Mouse (Mus musculus): ENCODE results near the gene Smtn. TPM values are rescaled to one million over a fixed set of nuclear protein-coding genes. Genes with fewer than 3 reads are reported as not detected.

Smtn gene
- polyA plus RNA-seq, 1 experiment from 2014 or later: 103 TPM

DNA sequence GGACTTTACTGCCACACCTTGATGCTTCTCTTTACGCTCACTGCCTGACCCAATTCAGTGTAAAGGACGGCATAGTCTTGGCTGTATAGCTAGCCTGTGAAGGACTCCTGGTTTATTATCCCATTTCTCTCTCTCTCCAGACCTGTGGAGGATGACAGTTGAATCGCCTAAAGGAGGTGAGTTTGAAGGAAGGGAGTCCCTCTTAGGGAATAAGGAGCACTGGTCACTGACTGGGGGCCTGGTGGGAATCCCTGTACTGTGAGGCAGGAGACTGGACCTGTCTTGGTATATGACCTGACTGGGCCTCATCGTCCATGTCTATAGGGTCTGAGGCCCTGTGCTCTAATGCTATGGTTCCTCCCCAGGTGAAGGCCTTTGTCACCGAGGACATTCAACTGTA, 24.3 kb downstream of the Smtn start:
- 79% methylated on average over 5 of the region's 5 CpGs for WGBS
- DNase-seq (ENCODE audit: low spot score): no peak
- peak overlapping the region; percentile 54; the same call in 1 of the 2 replicates for H3K4me3 ChIP-seq (ENCODE audit: low read depth, low read length)
- H3K27me3 ChIP-seq (ENCODE audit: control insufficient read depth, insufficient read depth, low read length): no peaks in the 10 kb centered on the region
- H3K4me1 ChIP-seq (replicated peaks; ENCODE audit: control insufficient read depth, insufficient read depth): peaks cover 9% of the 10 kb centered on the region
- H3K36me3 ChIP-seq (ENCODE audit: control insufficient read depth, insufficient read depth, low read length): peaks cover 8% of the 10 kb centered on the region; the same call in 1 of the 2 replicates
- H3K9ac ChIP-seq (ENCODE audit: low read length): peak overlapping the region; percentile 9; the same call in 1 of the 2 replicates
- no peak for TF ChIP-seq EP300 (optimal IDR thresholded peaks at IDR 0.05)
- TF ChIP-seq CTCF (IDR thresholded peaks at IDR 0.05; ENCODE audit: low read depth): no peak
- H3K27ac ChIP-seq (replicated peaks): peak overlapping the region; percentile 26; the same call in 1 of the 2 replicates
- peak overlapping the region; percentile 61 for H3K4me2 ChIP-seq (replicated peaks; ENCODE audit: low read depth)
- no peak for ATAC-seq (ENCODE audit: low FRiP score, low TSS enrichment)
- no peaks in the 10 kb centered on the region for H3K9me3 ChIP-seq (ENCODE audit: control insufficient read depth, low read length)

- Histone ChIP-seq H3K4me1 (replicated peaks; ENCODE audit: control insufficient read depth, insufficient read depth) (peaks cover 9% of the 10 kb centered on the region), H3K9me3 (ENCODE audit: control insufficient read depth, low read length) (no peaks in the 10 kb centered on the region), H3K4me2 (replicated peaks; ENCODE audit: low read depth) (peak overlapping the region; percentile 61), H3K36me3 (ENCODE audit: control insufficient read depth, insufficient read depth, low read length) (peaks cover 8% of the 10 kb centered on the region; the same call in 1 of the 2 replicates), H3K9ac (ENCODE audit: low read length) (peak overlapping the region; percentile 74), H3K27ac (replicated peaks) (peak overlapping the region; percentile 26; the same call in 1 of the 2 replicates), H3K27me3 (ENCODE audit: control insufficient read depth, insufficient read depth, low read length) (no peaks in the 10 kb centered on the region), H3K4me3 (ENCODE audit: low read depth, low read length) (peak overlapping the region; percentile 54)
- WGBS: 72% methylated on average over 4 of the region's 4 CpGs
- DNase-seq (ENCODE audit: low spot score): no peak
- ATAC-seq (ENCODE audit: low FRiP score, low TSS enrichment): no peak
- TF ChIP-seq CTCF (IDR thresholded peaks at IDR 0.05; ENCODE audit: low read depth) (no peak), EP300 (optimal IDR thresholded peaks at IDR 0.05) (no peak)
Observed at GRCm38 (mm10) chr11:3515637-3516036, 24.8 kb downstream of the Smtn start.

DNA sequence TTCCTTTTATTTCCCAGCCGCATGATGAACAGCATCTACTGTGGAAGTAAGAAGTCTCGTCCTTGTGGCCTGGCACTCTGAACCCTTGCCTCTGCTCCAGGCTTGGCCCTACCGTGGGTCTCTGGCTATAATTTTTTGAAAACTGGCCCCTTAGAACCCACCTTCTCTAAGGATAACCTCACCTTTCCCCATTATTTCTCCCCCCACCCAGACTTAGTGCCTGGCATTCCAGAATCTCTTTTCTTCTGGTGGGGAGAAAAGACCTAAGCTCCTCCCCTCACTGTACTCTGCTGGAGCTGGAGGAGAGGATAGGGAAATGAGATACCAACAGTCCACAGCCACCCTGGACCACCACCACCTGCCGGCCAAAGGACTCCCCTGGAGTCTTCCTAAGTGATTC, 25.2 kb downstream of the Smtn start:
- ATAC-seq (ENCODE audit: low FRiP score, low TSS enrichment) (peak; percentile 0; the same call in 1 of the 2 replicates), DNase-seq (ENCODE audit: low spot score) (no peak)
- Histone ChIP-seq H3K9me3 (ENCODE audit: control insufficient read depth, low read length) (no peaks in the 10 kb centered on the region), H3K4me3 (ENCODE audit: low read depth, low read length) (peak overlapping the region; percentile 54), H3K36me3 (ENCODE audit: control insufficient read depth, insufficient read depth, low read length) (peaks cover 4% of the 10 kb centered on the region; the same call in 1 of the 2 replicates), H3K27ac (replicated peaks) (peak overlapping the region; percentile 78), H3K9ac (ENCODE audit: low read length) (peak overlapping the region; percentile 74), H3K4me1 (replicated peaks; ENCODE audit: control insufficient read depth, insufficient read depth) (peaks cover 9% of the 10 kb centered on the region), H3K27me3 (ENCODE audit: control insufficient read depth, insufficient read depth, low read length) (no peaks in the 10 kb centered on the region), H3K4me2 (replicated peaks; ENCODE audit: low read depth) (peak overlapping the region; percentile 61)
- TF ChIP-seq CTCF (IDR thresholded peaks at IDR 0.05; ENCODE audit: low read depth) (0 out of 2 replicates have a peak, but pooled peaks have one; percentile 18), EP300 (optimal IDR thresholded peaks at IDR 0.05) (no peak)
- 21% methylated on average over 4 of the region's 4 CpGs for WGBS

GRCm38 (mm10) chr11:3514529-3515054, 25.8 kb downstream of the Smtn start, which contains the start of gene Selenom:
TSS of gene Selenom (plus strand) at chr11:3514684.
- Histone ChIP-seq H3K4me1 (replicated peaks; ENCODE audit: control insufficient read depth, insufficient read depth) (peaks cover 9% of the 10 kb centered on the region), H3K27ac (replicated peaks) (peak within 1 kb of the TSS; percentile 78), H3K36me3 (ENCODE audit: control insufficient read depth, insufficient read depth, low read length) (0 out of 2 replicates have a peak, but pooled peaks cover under 1% of the 10 kb centered on the region), H3K9me3 (ENCODE audit: control insufficient read depth, low read length) (no peaks in the 10 kb centered on the region), H3K27me3 (ENCODE audit: control insufficient read depth, insufficient read depth, low read length) (no peaks in the 10 kb centered on the region), H3K4me2 (replicated peaks; ENCODE audit: low read depth) (peak within 1 kb of the TSS; percentile 61), H3K9ac (ENCODE audit: low read length) (peak within 1 kb of the TSS; percentile 74), H3K4me3 (ENCODE audit: low read depth, low read length) (peak within 1 kb of the TSS; percentile 54)
- TF ChIP-seq EP300 (optimal IDR thresholded peaks at IDR 0.05) (no peak), CTCF (IDR thresholded peaks at IDR 0.05; ENCODE audit: low read depth) (peak; percentile 100)
- DNase-seq (ENCODE audit: low spot score) (peak; percentile 86), ATAC-seq (ENCODE audit: low FRiP score, low TSS enrichment) (peak; percentile 82)
- WGBS: under 1% methylated on average over 26 of the region's 26 CpGs

DNA sequence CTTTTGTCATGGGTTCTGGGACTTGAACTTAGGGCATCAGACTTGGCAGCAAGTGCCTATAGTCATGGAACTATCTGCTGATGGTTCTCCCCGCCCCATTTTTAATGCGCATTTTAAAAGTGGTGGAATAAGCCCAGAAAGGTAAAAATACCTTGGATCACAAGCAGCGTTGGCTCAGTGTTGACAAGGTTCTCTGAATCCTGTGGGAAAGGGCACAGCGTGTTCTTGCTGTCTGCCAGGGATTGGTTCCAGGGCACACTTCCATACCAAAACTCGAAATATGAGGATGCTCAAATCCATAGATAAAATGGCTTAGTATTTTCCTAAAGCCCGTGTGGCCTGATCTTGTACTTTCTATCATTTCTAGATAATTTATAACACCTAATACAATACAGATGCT, 27.1 kb downstream of the Smtn start:
- WGBS: 87% methylated on average over 6 of the region's 6 CpGs
- TF ChIP-seq EP300 (optimal IDR thresholded peaks at IDR 0.05): no peak
- no peak for TF ChIP-seq CTCF (IDR thresholded peaks at IDR 0.05; ENCODE audit: low read depth)
- H3K4me3 ChIP-seq (ENCODE audit: low read depth, low read length): no peak overlapping the region
- no peaks in the 10 kb centered on the region for H3K27me3 ChIP-seq (ENCODE audit: control insufficient read depth, insufficient read depth, low read length)
- H3K27ac ChIP-seq (replicated peaks): no peak overlapping the region
- no peaks in the 10 kb centered on the region for H3K36me3 ChIP-seq (ENCODE audit: control insufficient read depth, insufficient read depth, low read length)
- no peaks in the 10 kb centered on the region for H3K9me3 ChIP-seq (ENCODE audit: control insufficient read depth, low read length)
- no peak overlapping the region for H3K4me2 ChIP-seq (replicated peaks; ENCODE audit: low read depth)
- H3K9ac ChIP-seq (ENCODE audit: low read length): no peak overlapping the region
- H3K4me1 ChIP-seq (replicated peaks; ENCODE audit: control insufficient read depth, insufficient read depth): peaks cover 9% of the 10 kb centered on the region
- ATAC-seq (ENCODE audit: low FRiP score, low TSS enrichment) (no peak), DNase-seq (ENCODE audit: low spot score) (no peak)

DNA sequence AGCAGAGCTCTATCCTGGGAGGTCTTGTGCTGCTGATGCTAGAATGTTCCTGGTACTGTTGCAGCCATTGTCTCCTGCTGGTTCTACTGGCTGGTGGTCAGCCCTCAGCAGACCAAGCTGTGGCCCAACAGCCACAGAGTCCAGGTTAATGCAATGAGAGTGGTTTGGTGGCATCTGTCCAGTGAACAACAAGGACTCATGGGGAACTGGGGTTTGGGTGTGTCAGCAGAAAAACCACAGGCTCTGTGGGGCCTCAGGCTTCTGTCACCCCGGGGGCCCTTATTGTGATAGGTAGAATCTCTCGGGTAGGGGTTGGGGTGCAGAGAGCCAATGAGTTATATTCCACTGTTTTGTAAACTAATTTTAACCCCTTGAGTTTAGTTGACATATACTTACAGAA, 30.1 kb downstream of the Smtn start:
- no peak overlapping the region for H3K9ac ChIP-seq (ENCODE audit: low read length)
- no peak overlapping the region for H3K4me2 ChIP-seq (replicated peaks; ENCODE audit: low read depth)
- H3K9me3 ChIP-seq (ENCODE audit: control insufficient read depth, low read length): no peaks in the 10 kb centered on the region
- 75% methylated on average over 2 of the region's 2 CpGs for WGBS
- no peak overlapping the region for H3K4me3 ChIP-seq (ENCODE audit: low read depth, low read length)
- no peak for TF ChIP-seq EP300 (optimal IDR thresholded peaks at IDR 0.05)
- TF ChIP-seq CTCF (IDR thresholded peaks at IDR 0.05; ENCODE audit: low read depth): no peak
- H3K4me1 ChIP-seq (replicated peaks; ENCODE audit: control insufficient read depth, insufficient read depth): no peaks in the 10 kb centered on the region
- H3K36me3 ChIP-seq (ENCODE audit: control insufficient read depth, insufficient read depth, low read length): no peaks in the 10 kb centered on the region
- DNase-seq (ENCODE audit: low spot score) (no peak), ATAC-seq (ENCODE audit: low FRiP score, low TSS enrichment) (no peak)
- no peaks in the 10 kb centered on the region for H3K27me3 ChIP-seq (ENCODE audit: control insufficient read depth, insufficient read depth, low read length)
- no peak overlapping the region for H3K27ac ChIP-seq (replicated peaks)

Measured in stomach, postnatal 0 days (tissue).